Mouse (Mus musculus) layer of hippocampus, postnatal 14 days (tissue): ENCODE measurements around the gene Erf. TPM values are rescaled to one million over a fixed set of nuclear protein-coding genes. Genes with fewer than 3 reads are reported as not detected.

ENCODE experiments used
- DNase-seq, 2 experiments: peaks; one replicate each; pipeline ENCODE4 v3.0.0; 2021 to 2022; ENCODE audit warnings: low spot score in 2 of 2, mixed read lengths in 1 of 2
- total RNA-seq, 2 experiments: library from RNA; stranded (reverse); gene quantifications; 2 replicates each; pipeline ENCODE4 v1.2.3; 2021

The Erf gene
- total RNA-seq, 2 experiments from 2014 or later = 41.0 to 47.2 TPM

- DNase-seq = peak; percentile 75 to 85
These were observed 9.5 kb downstream of the Erf start for GRCm38 (mm10) chr7:25241062-25241461.

GRCm38 (mm10) chr7:25240631-25241030, 9.9 kb downstream of the Erf start:
- no peak for DNase-seq

DNA sequence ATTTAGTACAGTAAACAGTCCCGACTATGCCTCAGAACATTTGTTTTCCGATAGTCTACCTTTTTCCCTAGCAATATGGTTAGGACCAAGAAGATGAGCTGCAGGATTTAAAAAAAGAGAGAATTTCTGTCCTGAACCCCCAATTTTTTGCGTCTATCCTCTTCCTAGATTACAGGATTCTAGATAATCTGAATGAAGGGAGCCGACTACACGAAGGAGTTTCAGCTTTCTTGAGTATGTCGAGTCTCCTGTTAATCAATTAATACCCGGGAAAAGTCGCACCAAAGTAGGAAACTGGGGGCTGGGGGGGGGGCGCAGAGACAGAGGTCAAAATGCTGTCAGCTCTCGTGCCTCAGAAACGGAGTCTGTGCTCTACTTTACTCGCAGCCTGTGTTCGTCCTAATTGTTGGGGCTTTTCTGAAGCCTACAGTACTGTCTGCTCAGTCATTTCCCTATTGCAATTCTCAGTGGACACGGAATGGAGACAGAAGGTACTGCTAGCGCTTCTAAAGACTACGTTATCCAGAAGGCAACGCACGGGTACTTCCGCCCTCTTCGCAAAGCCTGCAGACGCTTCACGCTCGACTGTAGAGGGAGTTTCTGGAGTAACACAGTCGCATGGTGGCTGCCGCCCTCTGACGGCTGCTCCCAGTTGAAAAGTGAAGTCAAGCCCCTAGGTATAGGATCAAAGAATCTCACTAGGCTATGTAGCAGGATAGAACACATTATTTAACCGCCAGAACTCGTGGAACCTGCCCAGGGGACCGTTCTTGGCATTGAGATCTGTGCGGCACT, 11.5 kb downstream of the Erf start:
- DNase-seq = peak; percentile 83 to 93

GRCm38 (mm10) chr7:25238015-25238706, 12.4 kb downstream of the Erf start:
- peak; percentile 97 to 98 for DNase-seq

- DNase-seq = peak in 1 of 2 experiments; percentile 99
These were observed 13.1 kb downstream of the Erf start, which contains the start of gene Gsk3a for GRCm38 (mm10) chr7:25237249-25238014. Gene Gsk3a, minus strand, starts transcription at chr7:25237851.

DNA sequence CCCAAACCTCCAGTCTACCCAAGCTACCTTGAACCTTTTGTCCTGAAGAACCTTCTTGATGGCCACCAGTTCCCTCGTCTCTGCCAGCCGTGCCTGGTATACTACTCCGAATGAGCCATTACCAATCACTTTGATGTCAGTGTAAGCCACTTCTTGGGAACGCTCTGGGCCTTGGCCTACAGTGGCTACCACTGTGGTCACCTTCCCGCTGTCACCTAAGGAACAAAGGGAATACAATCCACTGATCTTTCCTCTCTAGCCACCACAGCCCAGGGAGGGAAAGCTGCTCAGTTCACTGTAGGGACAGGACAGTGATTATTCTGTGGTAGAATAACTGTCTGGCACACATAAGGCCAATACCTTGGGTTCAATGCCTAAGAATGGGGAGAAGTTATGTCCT, 15.0 kb downstream of the Erf start:
- DNase-seq = no peak

GRCm38 (mm10) chr7:25233061-25233460, 17.5 kb downstream of the Erf start:
- DNase-seq = no peak

DNA sequence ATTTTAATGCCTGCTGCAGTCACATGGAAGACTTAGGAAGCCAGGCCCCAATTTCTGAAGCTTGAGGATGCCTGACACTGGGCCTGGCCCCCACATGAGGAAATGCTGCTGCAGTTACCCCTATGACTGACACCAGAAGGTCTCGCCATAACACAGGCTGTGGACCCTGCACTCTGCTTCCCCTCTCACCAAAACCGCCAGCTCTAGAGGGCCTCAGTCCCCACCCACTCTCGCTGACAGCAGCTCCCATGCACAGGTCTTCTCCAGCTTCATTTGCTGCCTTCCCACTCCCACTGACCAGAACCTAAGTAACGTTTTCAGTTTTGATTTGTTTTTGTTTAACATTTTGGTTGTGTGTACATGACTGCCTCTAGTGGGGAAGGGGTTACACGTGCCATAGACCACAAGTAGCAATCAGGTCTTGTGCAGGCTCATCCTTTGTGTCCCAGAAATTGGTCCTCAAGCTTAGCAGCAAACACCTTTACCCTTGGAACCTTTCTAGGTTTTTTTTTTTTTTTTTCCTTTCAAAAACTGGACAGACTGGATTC, 18.4 kb downstream of the Erf start:
- no peak for DNase-seq

- DNase-seq = no peak
These were observed 19.8 kb downstream of the Erf start for GRCm38 (mm10) chr7:25230690-25231285.

DNA sequence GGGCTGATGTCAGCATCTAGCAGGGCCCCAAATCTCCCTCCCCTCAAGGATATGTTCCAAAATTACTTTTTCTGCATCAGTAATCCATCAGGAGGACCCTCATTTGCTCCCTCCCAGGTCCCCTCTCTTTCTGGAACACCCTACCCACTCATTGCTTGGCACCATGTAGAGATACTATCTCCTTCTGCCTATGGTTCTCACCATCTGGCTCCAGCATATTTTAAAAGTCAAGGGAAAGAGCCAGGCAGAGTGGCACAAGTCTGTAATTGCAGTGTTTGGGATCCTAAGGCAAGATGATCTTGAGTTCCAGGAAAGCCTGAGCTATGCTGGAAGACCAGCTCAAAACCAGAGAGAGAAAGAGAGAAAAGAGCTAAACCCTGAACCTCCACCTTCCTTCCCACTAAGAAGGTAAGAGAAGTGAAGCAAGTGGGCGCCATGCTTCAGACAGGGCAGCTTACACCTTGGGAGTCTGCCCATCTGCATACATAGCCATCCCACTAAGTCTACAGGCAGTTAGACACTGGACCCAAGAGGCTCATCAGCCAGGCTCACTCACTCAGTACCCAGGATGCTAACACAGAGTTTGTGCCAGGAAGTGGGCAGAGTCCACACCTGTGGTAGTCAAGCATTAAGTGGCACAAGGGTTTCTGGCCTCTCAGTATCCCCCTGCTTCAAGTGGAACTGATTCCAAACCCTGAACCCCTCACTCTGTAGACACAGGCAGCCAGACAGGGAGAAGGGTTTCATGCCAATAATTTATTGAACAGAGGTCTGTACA, 22.8 kb downstream of the Erf start:
- DNase-seq = peak in 1 of 2 experiments; percentile 69

DNA sequence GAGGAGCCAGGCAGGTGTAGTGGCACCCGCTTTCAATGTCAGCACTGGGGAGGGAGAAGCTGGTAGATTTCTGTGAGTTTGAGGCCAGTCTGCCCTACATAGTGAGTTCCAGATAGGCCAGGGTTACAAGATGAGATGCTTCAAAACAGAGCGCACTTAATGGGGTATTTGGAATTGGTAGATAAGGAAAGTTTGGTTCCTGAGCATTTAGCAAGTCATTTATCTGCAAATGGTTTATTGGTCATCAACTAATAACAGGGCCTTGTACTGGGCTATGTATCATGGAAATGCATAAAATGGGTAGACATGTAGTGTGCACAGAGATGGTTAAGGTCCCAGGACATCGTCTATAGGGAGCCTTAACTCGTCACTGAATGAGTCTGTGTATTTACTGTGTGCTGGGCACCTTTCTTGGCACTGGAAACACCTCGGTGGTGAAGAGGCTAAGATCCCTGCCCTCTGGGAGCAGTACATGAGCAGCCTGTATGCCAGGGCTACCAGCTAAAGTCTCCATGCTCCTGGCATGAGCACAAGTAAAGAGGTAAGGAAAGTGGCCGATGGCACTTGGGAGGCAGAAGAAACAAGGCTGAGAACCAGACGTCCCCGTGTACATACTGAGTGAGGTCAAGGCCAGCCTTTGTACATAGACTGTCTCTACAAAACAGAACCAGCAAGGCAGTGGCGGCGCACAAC, 28.1 kb downstream of the Erf start:
- no peak for DNase-seq

DNA sequence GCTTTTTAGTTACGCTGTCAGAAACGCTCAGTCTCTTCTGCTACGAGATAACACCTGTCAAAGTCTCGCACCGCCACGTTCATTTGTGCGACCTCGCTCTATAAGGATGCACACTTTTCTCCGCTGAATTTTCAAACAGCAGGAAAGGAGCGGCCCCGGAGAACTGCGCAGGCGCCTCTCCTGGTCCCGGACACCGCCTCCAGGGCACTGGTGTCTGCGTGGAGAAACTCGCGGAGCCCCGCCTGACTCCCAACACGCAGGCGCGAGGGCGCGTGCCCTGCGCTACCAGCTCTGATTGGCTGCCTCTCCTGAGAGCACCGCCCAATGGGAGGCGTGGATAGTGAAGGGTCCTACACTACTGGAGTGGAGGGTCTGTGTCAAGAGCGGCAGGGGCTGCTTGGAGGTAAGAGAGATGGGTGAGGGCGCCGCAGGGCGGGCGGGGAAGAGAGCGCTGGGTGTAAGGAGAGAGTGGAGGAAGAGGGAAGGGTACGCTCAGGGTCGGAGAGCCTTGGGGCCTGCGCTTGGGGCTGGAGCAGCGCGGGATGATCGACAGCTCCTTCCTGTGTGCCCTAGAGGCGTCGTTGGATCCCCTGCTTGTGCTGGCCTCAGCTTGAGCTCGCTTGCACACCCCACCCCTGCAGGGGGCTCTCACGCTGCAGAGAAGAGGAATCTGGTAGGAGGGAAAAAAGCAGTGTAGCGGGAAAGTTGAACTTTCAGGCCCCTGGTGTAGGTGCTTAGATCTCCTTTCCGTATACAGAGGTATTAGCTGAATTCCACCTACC, 29.3 kb downstream of the Erf start, which contains the start of gene Zfp526:
Gene Zfp526 (plus strand): TSS at position 324 of the 782 bp plus-strand sequence.
- DNase-seq = peak; percentile 97 to 99

DNA sequence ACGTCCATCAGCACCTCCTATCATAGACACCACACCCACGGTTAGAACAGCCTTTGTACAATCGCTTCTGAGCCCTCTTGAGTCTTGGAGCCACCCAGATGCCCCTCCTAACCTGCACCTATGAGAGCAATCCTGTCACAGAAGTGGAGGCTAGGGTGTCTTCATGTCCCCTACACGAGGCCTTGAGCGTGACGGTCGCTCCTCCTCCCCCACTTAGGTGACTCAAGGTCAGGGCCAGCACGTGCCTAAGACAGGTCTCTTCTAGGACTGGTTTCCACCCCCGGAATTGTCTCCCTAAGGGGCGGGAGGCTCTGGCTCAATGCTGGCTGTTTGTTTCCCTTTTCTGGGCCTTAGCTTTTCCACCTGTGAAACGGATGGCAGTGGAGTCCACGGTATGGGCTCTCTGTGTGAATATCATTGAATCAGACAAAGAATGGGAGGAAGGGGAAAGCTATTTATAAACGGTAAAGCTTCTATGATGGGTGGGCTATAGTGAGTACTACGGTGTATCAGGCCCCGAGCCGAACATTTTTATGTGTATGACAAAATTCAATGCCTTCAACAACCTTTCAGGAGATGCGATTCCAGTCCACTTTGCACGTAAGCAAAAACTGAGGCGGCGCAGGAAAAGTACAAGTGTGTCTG, 30.0 kb downstream of the Erf start, which contains the start of gene Dedd2:
Gene Dedd2 (minus strand): TSS at position 159 of the 645 bp plus-strand sequence.
- no peak for DNase-seq

DNA sequence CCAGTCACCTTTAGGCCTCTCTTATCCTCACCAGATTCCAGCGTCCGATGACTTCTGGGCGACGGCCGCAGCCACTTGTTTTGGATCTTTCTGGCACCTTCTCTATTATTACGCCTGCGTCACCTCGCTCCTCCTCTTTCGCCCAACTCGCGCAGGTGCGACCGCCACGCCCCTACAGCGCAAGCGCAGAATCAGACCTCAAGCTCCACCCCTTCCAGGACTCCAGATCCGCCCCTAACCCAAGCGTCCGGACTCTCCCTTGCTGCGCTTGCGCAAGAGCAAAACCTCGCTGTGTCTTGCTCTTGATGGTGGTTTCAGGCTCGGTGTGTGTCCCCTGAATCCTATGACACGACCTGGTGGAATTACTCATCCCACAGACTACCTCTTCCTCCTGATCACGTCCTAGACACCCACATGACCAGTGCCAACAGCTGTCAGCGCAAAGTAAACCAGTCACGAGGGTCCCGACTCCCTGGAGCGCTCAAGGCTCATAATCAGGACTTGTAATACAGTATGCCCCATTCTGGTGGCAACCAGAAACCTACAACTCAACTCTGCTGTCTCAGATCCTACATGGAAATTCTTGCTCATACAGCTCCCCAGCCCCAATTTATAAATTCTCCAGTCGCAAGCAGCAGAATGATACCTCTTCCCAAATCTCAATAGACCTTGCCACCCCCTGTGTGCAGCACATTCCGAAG, 30.7 kb downstream of the Erf start:
- peak; percentile 90 to 97 for DNase-seq

GRCm38 (mm10) chr7:25219416-25219750, 31.2 kb downstream of the Erf start:
- no peak for DNase-seq

GRCm38 (mm10) chr7:25218705-25219415, 31.7 kb downstream of the Erf start:
- DNase-seq = peak; percentile 51 to 55
